Mouse (Mus musculus) stomach, embryonic 15.5 days (tissue): Measurements from ENCODE around the gene Sod3. TPM values are rescaled to one million over a fixed set of nuclear protein-coding genes. Genes with fewer than 3 reads are reported as not detected.
A peak's percentile ranks its signal among the peaks of the same experiment; 100 is the strongest.

Experiments used
- ATAC-seq: fragments of 200-750 bp; cut with Nextera tagmentation; 2 replicates; pipeline ENCODE4 v1.8.0; 2017; ENCODE audit warnings: low read depth, moderate number of reproducible peaks, moderate TSS enrichment; ENCODE audit not compliant: insufficient read depth, low FRiP score
- H3K27ac ChIP-seq: fragments of 300-500 bp; sonication (generic); 2 replicates; pipeline ENCODE4 v1.5.1; 2015; ENCODE audit warnings: mild to moderate bottlenecking, inconsistent platforms
- H3K27me3 ChIP-seq: fragments of 300-500 bp; sonication (generic); replicated peaks from 2 replicates; pipeline ENCODE4 v1.6.1; 2015; ENCODE audit warnings: inconsistent platforms
- H3K36me3 ChIP-seq: fragments of 300-500 bp; sonication (generic); 2 replicates; pipeline ENCODE4 v1.6.1; 2015; ENCODE audit warnings: inconsistent platforms
- H3K4me1 ChIP-seq: fragments of 300-500 bp; sonication (generic); 2 replicates; pipeline ENCODE4 v1.6.1; 2015; ENCODE audit warnings: inconsistent platforms
- H3K4me2 ChIP-seq: fragments of 300-500 bp; sonication (generic); 2 replicates; pipeline ENCODE4 v1.6.1; 2015; ENCODE audit warnings: mild to moderate bottlenecking, inconsistent platforms
- H3K4me3 ChIP-seq: fragments of 300-500 bp; sonication (generic); replicated peaks from 2 replicates; pipeline ENCODE4 v1.5.1; 2015; ENCODE audit warnings: inconsistent platforms
- H3K9ac ChIP-seq: fragments of 300-500 bp; sonication (generic); 2 replicates; pipeline ENCODE4 v1.6.1; 2015; ENCODE audit warnings: inconsistent platforms
- H3K9me3 ChIP-seq: fragments of 300-500 bp; sonication (generic); 2 replicates; pipeline ENCODE4 v1.6.1; 2016; ENCODE audit warnings: inconsistent platforms
- WGBS: fragments of 180-500 bp; shearing (Covaris S2); methylation state at CpG from one replicate; pipeline ENCODE4 v1.1.7; 2015; 5-methylcytosine and 5-hydroxymethylcytosine counted together
- polyA plus RNA-seq: library from polyadenylated mRNA; unstranded; fragments of >200 nt; fragmentation: Nextera tagmentation; extraction: Ambion mirVana; gene quantifications from 2 replicates; pipeline ENCODE4 v1.2.1, GENCODE M21; 2015

Gene Sod3
- 2.2 TPM in 2 replicates for polyA plus RNA-seq

DNA sequence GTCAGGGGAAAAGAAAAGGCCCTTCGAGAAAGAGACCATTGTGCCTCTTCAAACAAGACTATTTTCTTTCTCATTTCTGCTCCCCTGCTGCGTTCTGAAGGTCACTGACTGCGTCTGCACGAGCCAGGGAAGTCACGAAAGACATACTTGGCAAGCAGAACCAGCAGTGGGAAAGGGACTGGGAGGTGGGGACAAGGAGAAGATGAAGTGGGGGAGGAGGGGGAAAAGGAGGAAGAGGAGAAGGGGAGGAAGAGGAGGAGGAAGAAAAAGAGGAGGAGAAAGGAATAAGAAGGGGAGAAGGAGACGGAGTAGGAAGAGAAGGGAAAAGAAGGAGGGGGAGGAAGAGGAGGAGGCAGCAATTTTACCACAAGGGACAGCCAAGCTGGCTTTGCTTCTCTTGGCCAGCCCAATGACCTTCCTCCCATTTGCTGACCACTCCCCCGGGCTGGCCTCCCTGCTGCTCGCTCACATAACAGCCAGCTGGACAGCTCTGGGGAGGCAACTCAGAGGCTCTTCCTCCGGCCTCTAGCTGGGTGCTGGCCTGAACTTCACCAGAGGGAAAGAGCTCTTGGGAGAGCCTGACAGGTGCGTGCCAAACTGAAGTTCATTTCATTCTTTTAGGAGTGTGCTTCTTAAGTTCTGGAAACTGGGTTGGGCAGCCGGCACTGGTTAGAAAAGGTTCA, at the start of gene Sod3:
Gene Sod3 (plus strand): TSS at position 324 of the 683 bp plus-strand sequence.
- H3K4me3 ChIP-seq, result no peak within 1 kb of the TSS
- WGBS, result 22% methylated on average over 11 of the region's 11 CpGs
- H3K4me1 ChIP-seq, result no peaks in the 10 kb centered on the region
- no peaks in the 10 kb centered on the region for H3K9me3 ChIP-seq
- H3K36me3 ChIP-seq, result no peaks in the 10 kb centered on the region
- no peak within 1 kb of the TSS for H3K9ac ChIP-seq
- 0 out of 2 replicates have a peak within 1 kb of the TSS, but pooled peaks have one; percentile 8 for H3K4me2 ChIP-seq
- peak; percentile 36 for ATAC-seq
- H3K27ac ChIP-seq, result no peak within 1 kb of the TSS
- H3K27me3 ChIP-seq, result no peaks in the 10 kb centered on the region

DNA sequence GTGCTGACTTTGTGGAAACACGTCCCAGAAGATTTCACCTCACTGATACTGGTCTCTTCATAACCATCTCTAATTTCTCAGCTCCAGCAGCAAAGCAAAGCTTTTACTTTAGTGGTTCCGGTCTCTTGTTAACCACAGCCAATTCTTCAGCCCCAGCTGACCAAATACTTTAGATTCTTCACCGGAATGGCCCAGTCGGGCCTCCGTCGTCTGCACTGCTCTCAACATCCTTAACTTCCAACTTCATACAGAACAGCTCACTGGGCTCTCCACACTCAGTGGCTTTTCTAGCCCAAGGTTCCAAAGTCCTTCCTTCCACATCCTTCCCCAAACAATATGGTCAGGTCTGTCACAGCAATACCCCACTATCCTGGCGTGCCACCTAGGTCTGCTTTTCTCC, 46.7 kb upstream of the Sod3 start:
- Histone ChIP-seq H3K4me3 (no peak overlapping the region), H3K4me2 (no peak overlapping the region), H3K4me1 (no peaks in the 10 kb centered on the region), H3K27me3 (no peaks in the 10 kb centered on the region), H3K36me3 (no peaks in the 10 kb centered on the region), H3K9ac (no peak overlapping the region), H3K27ac (no peak overlapping the region), H3K9me3 (no peaks in the 10 kb centered on the region)
- no peak for ATAC-seq
- 77% methylated on average over 7 of the region's 7 CpGs for WGBS

DNA sequence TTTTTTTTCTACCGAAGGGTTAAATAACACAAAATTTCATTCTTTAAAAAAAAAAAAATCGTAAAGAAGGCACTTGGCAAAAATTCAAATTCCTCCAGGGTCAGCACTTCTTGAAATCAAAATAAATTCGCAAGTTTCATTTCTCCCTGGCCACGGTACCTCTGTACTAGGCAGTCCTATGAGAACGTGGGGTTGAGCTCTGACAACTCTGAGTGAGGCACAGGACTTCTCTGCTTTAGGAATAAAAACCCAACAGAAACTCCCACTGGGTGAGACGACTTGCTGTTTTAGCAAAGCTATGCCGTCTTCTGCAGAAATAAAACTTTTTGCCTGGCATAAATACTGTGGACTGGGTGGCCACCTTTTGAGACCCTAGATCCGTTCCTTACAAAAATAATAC, 44.1 kb upstream of the Sod3 start:
- Histone ChIP-seq H3K9me3 (no peaks in the 10 kb centered on the region), H3K36me3 (no peaks in the 10 kb centered on the region), H3K27me3 (no peaks in the 10 kb centered on the region), H3K27ac (no peak overlapping the region), H3K4me1 (no peaks in the 10 kb centered on the region), H3K9ac (no peak overlapping the region), H3K4me2 (no peak overlapping the region), H3K4me3 (no peak overlapping the region)
- WGBS, result 41% methylated on average over 8 of the region's 8 CpGs
- no peak for ATAC-seq

DNA sequence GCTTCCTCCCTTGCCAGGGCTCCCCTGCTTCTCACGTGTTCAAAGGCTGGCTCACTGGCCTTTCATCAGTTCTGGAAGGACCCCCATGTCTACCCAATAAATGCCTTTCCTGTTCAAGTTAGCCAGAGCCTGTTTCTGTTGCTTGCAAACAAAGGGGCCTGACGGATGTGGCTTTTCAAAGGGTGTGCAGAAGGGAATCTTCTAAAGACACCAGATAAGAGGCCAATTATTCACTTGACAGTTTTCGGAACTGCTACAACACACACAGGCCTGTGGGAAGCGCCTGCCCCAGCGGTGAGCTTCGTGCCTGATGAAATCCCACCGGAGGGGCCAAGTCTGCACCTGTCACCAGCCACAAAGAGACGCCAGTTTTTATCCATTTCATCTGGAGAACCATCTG, 31.5 kb upstream of the Sod3 start:
- Histone ChIP-seq H3K4me3 (no peak overlapping the region), H3K4me1 (no peaks in the 10 kb centered on the region), H3K27me3 (no peaks in the 10 kb centered on the region), H3K27ac (no peak overlapping the region), H3K36me3 (no peaks in the 10 kb centered on the region), H3K9me3 (no peaks in the 10 kb centered on the region), H3K4me2 (no peak overlapping the region), H3K9ac (no peak overlapping the region)
- ATAC-seq, result no peak
- 36% methylated on average over 8 of the region's 8 CpGs for WGBS

DNA sequence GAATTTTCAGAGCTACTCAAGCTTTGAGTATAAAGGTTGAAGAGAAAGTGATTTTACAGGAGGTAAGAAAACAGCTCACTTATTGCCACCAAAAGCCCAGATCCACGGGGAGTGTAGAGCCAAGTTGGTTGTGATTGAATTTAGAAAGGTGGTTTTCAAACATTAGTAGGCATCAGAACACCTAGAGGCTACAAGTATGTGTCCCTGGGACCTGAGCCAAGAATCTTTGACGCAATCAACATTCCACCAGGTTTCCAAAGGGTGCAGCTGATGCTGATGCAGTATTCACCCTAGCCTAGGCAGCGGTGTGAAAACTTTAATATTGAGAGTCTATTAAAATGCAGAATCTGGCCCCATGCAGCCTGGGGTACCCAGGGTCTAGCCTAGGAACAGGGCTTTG, 28.0 kb upstream of the Sod3 start:
- H3K9ac ChIP-seq, result no peak overlapping the region
- no peaks in the 10 kb centered on the region for H3K9me3 ChIP-seq
- 67% methylated on average over 3 of the region's 3 CpGs for WGBS
- no peak overlapping the region for H3K27ac ChIP-seq
- no peaks in the 10 kb centered on the region for H3K27me3 ChIP-seq
- H3K36me3 ChIP-seq, result no peaks in the 10 kb centered on the region
- ATAC-seq, result no peak
- no peak overlapping the region for H3K4me3 ChIP-seq
- H3K4me1 ChIP-seq, result no peaks in the 10 kb centered on the region
- no peak overlapping the region for H3K4me2 ChIP-seq

DNA sequence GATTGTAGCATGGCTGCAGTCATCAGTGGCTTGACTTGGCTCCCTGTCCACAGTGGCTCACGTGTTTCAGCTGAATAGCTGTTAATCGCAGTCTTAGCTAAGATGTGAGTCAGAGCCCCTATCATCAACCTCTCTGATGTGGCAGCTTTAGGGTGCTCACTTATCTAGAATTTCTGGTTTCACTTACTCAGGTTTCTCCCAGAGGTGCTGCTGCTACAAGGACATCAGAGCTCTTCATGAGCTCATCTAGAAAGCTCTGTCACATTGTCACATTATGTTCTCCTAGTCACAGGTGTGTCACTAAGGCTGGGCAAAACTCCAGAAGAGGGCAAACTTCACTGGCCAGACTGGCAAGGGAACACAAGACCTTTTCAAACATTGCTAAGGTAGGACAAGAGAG, 24.5 kb upstream of the Sod3 start:
- no peak overlapping the region for H3K4me3 ChIP-seq
- no peak overlapping the region for H3K9ac ChIP-seq
- no peak for ATAC-seq
- no peak overlapping the region for H3K4me2 ChIP-seq
- 79% methylated on average over 2 of the region's 2 CpGs for WGBS
- H3K36me3 ChIP-seq, result no peaks in the 10 kb centered on the region
- no peaks in the 10 kb centered on the region for H3K9me3 ChIP-seq
- H3K27ac ChIP-seq, result no peak overlapping the region
- no peaks in the 10 kb centered on the region for H3K27me3 ChIP-seq
- H3K4me1 ChIP-seq, result no peaks in the 10 kb centered on the region

DNA sequence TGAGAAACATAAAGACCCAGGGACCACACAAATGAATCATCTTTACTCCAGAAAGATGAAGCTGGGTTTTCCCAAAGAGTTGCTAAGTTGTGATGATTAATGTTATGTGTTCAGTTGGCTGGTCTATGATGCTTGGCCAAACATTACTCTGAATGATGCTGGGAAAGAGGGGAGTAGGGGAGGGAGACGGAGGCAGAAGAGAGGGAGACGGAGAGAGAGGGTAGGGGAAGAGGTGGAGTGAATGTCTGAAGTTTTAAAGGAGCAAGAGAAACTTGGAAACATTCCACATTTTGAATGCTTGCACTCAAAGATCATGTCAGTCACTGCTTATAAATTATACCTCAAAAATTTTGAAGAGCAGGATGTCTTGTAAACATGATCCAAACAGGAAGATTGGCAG, 16.7 kb upstream of the Sod3 start:
- Histone ChIP-seq H3K27me3 (no peaks in the 10 kb centered on the region), H3K4me3 (no peak overlapping the region), H3K36me3 (no peaks in the 10 kb centered on the region), H3K9me3 (no peaks in the 10 kb centered on the region), H3K9ac (no peak overlapping the region), H3K27ac (no peak overlapping the region), H3K4me2 (no peak overlapping the region), H3K4me1 (no peaks in the 10 kb centered on the region)
- 57% methylated on average over 2 of the region's 2 CpGs for WGBS
- no peak for ATAC-seq

DNA sequence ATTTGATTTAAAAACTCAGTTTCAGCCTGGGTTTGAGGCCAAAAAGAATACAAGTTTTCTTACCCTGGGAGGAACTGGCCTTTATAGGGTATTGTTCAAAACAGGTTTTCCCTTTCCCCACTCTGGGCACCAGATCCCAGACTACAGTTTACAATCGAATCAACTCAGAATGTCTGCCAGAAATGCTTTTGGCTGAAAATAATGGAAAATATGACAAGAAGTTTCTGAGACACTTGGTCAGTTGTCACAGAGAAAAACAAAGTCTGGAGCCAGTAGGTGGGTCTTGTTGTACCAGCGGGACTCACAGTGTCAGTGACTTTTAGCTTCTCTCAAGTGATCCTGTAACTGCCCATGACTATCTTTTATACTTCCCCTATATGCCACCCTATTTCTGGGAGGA, 13.1 kb upstream of the Sod3 start:
- Histone ChIP-seq H3K9ac (no peak overlapping the region), H3K4me3 (no peak overlapping the region), H3K4me1 (no peaks in the 10 kb centered on the region), H3K4me2 (no peak overlapping the region), H3K36me3 (no peaks in the 10 kb centered on the region), H3K27ac (no peak overlapping the region), H3K27me3 (no peaks in the 10 kb centered on the region), H3K9me3 (no peaks in the 10 kb centered on the region)
- no peak for ATAC-seq
- 80% methylated on average over 2 of the region's 2 CpGs for WGBS

DNA sequence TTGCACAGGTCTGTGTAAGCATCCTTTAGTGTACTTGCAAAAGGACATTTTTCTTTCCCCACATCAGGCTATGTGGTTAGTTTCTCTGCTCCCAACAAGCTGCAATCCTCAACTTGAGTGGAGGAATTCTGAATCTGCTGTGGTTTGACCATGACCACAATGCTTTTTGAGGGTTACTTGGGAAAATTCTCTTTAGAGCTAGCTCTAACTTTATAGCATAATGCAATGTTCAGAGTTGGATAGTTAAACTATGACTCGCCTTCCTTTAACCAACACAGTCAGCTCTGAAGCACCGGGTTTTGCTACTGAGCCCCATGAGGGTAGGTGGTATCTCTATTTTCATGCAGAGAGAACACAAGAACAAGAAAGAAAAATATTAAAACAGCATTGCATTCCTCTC, 12.0 kb upstream of the Sod3 start:
- Histone ChIP-seq H3K27me3 (no peaks in the 10 kb centered on the region), H3K27ac (no peak overlapping the region), H3K36me3 (no peaks in the 10 kb centered on the region), H3K9me3 (no peaks in the 10 kb centered on the region), H3K9ac (no peak overlapping the region), H3K4me1 (no peaks in the 10 kb centered on the region), H3K4me2 (no peak overlapping the region), H3K4me3 (no peak overlapping the region)
- ATAC-seq, result no peak
- 92% methylated on average over 2 of the region's 2 CpGs for WGBS

DNA sequence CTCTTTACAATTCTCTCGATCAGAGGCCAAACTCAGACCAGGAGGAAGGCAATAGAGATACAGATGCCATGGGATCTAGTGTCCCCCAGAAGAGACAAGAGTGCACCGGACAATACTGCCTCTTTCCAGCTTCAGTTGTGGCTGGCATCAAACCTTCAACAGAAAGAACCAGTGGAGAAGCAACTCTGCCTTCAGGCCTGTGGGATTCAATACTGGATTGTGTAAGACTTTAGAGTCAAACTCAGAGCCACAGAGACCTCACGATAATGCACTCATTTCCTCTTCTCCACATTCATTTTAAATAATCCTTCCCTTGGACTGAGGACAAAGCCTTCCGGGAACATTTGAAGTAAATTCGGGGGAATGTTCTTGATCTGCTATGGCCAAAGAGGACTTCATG, 10.9 kb upstream of the Sod3 start:
- H3K4me1 ChIP-seq, result no peaks in the 10 kb centered on the region
- no peak overlapping the region for H3K4me3 ChIP-seq
- H3K4me2 ChIP-seq, result no peak overlapping the region
- 80% methylated on average over 5 of the region's 5 CpGs for WGBS
- no peaks in the 10 kb centered on the region for H3K36me3 ChIP-seq
- H3K9ac ChIP-seq, result no peak overlapping the region
- H3K27me3 ChIP-seq, result no peaks in the 10 kb centered on the region
- H3K27ac ChIP-seq, result no peak overlapping the region
- ATAC-seq, result no peak
- no peaks in the 10 kb centered on the region for H3K9me3 ChIP-seq

DNA sequence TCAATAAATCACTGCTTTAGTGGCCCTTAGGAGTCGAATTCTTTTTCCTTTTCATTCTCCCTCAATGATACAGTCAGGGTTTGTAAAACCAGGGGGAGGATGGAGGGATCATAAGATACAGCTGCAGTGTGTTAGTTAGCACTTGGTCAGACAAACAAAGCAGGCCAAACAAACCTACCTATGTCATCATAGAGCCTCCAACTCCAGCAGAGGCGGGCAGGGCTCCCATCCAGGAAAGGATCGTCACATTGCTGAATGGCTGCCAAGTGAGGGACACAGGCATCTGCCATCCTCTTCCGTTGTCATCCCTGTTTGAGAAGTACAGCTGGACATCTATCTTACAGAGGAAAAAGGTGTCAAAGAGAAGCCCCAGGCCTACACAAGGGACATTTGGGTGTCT, 9.2 kb upstream of the Sod3 start:
- Histone ChIP-seq H3K4me2 (no peak overlapping the region), H3K9ac (no peak overlapping the region), H3K27ac (no peak overlapping the region), H3K4me3 (no peak overlapping the region), H3K36me3 (no peaks in the 10 kb centered on the region), H3K27me3 (no peaks in the 10 kb centered on the region), H3K9me3 (no peaks in the 10 kb centered on the region), H3K4me1 (no peaks in the 10 kb centered on the region)
- no peak for ATAC-seq
- WGBS, result 77% methylated on average over 4 of the region's 4 CpGs

DNA sequence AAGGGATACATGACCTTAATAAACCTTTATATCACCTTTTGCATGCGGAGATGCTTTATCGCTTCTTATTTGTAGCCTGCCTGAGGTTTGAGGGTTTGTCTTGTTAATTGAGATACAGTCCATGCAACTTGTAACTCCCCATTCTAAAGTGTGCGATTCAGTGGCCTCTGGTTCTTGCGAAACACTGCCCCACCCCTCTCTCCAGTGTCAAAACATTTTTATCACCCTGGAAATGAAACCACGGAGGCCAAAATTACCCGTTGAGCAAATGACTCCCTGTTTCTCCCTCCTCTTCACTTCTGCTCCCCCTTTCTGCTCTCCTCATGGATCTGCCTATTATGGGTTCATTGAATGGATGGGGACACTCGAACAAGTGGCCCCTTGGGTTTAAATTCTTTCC, 8.0 kb upstream of the Sod3 start:
- WGBS, result 70% methylated on average over 7 of the region's 7 CpGs
- H3K27me3 ChIP-seq, result no peaks in the 10 kb centered on the region
- no peaks in the 10 kb centered on the region for H3K4me1 ChIP-seq
- H3K4me2 ChIP-seq, result no peak overlapping the region
- H3K9me3 ChIP-seq, result no peaks in the 10 kb centered on the region
- H3K36me3 ChIP-seq, result no peaks in the 10 kb centered on the region
- no peak overlapping the region for H3K27ac ChIP-seq
- ATAC-seq, result no peak
- no peak overlapping the region for H3K4me3 ChIP-seq
- H3K9ac ChIP-seq, result no peak overlapping the region

DNA sequence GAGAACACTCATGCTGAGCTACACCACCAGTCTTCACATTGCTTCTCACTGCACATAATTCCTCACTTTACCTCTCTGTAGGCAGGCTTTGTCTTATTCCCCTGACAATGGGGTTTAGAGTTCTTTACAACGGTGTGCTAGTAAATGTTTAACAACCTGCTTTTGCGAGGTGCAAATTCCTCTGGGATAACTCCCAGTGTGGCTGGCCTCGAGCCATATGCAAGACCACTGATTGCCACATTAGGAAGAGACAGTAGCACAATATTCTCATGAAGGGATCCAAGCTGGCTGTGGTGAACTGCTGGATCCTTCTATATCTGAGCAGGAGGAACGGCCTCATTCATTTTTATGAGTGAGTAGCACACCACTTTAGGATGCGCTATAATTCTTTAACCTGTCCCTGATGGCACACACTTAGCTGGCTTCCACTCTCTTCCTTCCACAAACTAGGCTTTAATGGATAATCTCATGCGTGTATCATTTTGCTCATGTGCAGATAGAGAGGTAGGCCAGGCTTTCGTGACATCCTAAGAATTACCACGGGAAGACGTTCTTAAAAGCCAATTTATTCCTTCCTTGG, 6.3 kb upstream of the Sod3 start:
- Histone ChIP-seq H3K9me3 (no peaks in the 10 kb centered on the region), H3K4me1 (no peaks in the 10 kb centered on the region), H3K4me2 (no peak overlapping the region), H3K9ac (no peak overlapping the region), H3K27me3 (no peaks in the 10 kb centered on the region), H3K36me3 (no peaks in the 10 kb centered on the region), H3K27ac (no peak overlapping the region), H3K4me3 (no peak overlapping the region)
- ATAC-seq, result no peak
- 55% methylated on average over 9 of the region's 9 CpGs for WGBS
